Comparison of ENCODE assay signal across 13 mouse cellular contexts in genomic region chr14:97586962-97587361, GRCm38 (mm10).
DNase-seq lines count a peak whose midpoint lies in the region; ATAC-seq and TF ChIP-seq lines count a peak whose summit lies in the region.
"Had no signal": no experiment of that assay in that cellular context is flagged by ENCODE, and none has a peak within 500 bp of the region (broad histone marks: within the 10 kb centered on the region; RNA-seq: fewer than 3 reads in every experiment).

No protein-coding gene starts in this region.

- no peaks in the 10 kb centered on the region for H3K36me3 ChIP-seq in forebrain, embryonic 12.5 days (replicated peaks)
- no peaks in the 10 kb centered on the region for H3K36me3 ChIP-seq in forebrain, embryonic 16.5 days (ENCODE audit: control insufficient read depth, insufficient read depth)
- no peaks in the 10 kb centered on the region for H3K36me3 ChIP-seq in MEL (ENCODE audit: control insufficient read depth in 1 of 2, insufficient read depth in 2 of 2, low read length in 2 of 2)
- H3K36me3 ChIP-seq: stomach, embryonic 15.5 days had no signal

- no peaks in the 10 kb centered on the region for H3K79me2 ChIP-seq in MEL (ENCODE audit: control insufficient read depth, insufficient read depth, low read length, poor library complexity)

- TF ChIP-seq CTCF in MEL (IDR thresholded peaks at IDR 0.05 in 2 of 3, conservative IDR thresholded peaks at IDR 0.05 in 1 of 3; ENCODE audit: control insufficient read depth in 1 of 3, insufficient read depth in 1 of 3, low read depth in 2 of 3, low read length in 3 of 3, poor library complexity in 1 of 3, severe bottlenecking in 1 of 3) = peak in 2 of 3 experiments; percentile 19 to 34; a peak in 2 of 6 replicates

- 16% methylated on average over 4 of the region's 4 CpGs for WGBS in forebrain, embryonic 12.5 days
- 8% methylated on average over 4 of the region's 4 CpGs for WGBS in forebrain, embryonic 16.5 days

- no peak overlapping the region for H3K27ac ChIP-seq in forebrain, embryonic 12.5 days
- H3K27ac ChIP-seq in forebrain, embryonic 16.5 days (ENCODE audit: low read length) = no peak overlapping the region
- no peak overlapping the region for H3K27ac ChIP-seq in MEL (ENCODE audit: control insufficient read depth, low read depth, low read length)
- H3K27ac ChIP-seq: stomach, embryonic 15.5 days had no signal

- no peak overlapping the region for H3K4me3 ChIP-seq in forebrain, embryonic 12.5 days (replicated peaks)
- H3K4me3 ChIP-seq in forebrain, embryonic 16.5 days (replicated peaks; ENCODE audit: low read length) = no peak overlapping the region
- no peak overlapping the region for H3K4me3 ChIP-seq in MEL (ENCODE audit: control insufficient read depth in 1 of 2, insufficient read depth in 1 of 2, low read depth in 2 of 2, low read length in 2 of 2)
- H3K4me3 ChIP-seq: erythroblast, embryonic 14.5 days; megakaryocyte, embryonic 14.5 days; stomach, embryonic 15.5 days had no signal

- no peak overlapping the region for H3K9ac ChIP-seq in forebrain, embryonic 12.5 days
- no peak overlapping the region for H3K9ac ChIP-seq in forebrain, embryonic 16.5 days (replicated peaks; ENCODE audit: low read depth, low read length)
- H3K9ac ChIP-seq in MEL (ENCODE audit: control insufficient read depth, low read depth, low read length, poor library complexity, severe bottlenecking) = no peak overlapping the region
- H3K9ac ChIP-seq: stomach, embryonic 15.5 days had no signal

- H3K4me2 ChIP-seq in forebrain, embryonic 12.5 days = no peak overlapping the region
- H3K4me2 ChIP-seq in forebrain, embryonic 16.5 days (ENCODE audit: low read length) = no peak overlapping the region
- H3K4me2 ChIP-seq: stomach, embryonic 15.5 days had no signal

- TF ChIP-seq EP300 in MEL (IDR thresholded peaks at IDR 0.05; ENCODE audit: low read depth in 1 of 2, low read length in 2 of 2) = no peak

- peaks cover 5% of the 10 kb centered on the region; the same call in 1 of the 2 replicates for H3K27me3 ChIP-seq in forebrain, embryonic 12.5 days
- peaks cover 7% of the 10 kb centered on the region for H3K27me3 ChIP-seq in forebrain, embryonic 16.5 days (replicated peaks; ENCODE audit: control insufficient read depth, insufficient read depth, low read length)
- no peaks in the 10 kb centered on the region for H3K27me3 ChIP-seq in MEL (ENCODE audit: control insufficient read depth in 1 of 2, insufficient read depth in 2 of 2, low read length in 2 of 2)
- H3K27me3 ChIP-seq: megakaryocyte, embryonic 14.5 days; stomach, embryonic 15.5 days had no signal

- TF ChIP-seq RAD21 in MEL (IDR thresholded peaks at IDR 0.05; ENCODE audit: low read depth, low read length) = peak; percentile 52

- TF ChIP-seq POLR2A in MEL (IDR thresholded peaks at IDR 0.05; ENCODE audit: control insufficient read depth in 1 of 2, insufficient read depth in 1 of 2, low read depth in 1 of 2, low read length in 2 of 2, poor library complexity in 1 of 2) = no peak

- peak; percentile 21 for DNase-seq in MEL (ENCODE audit: low read depth, low spot score)
- DNase-seq in mesoderm, embryonic 11.5 days (ENCODE audit: low read depth, low spot score) = peak; percentile 37
- no peak for DNase-seq in right cerebral cortex, adult 18-20 months
- DNase-seq in adrenal gland, adult 2 months = no peak
- DNase-seq in layer of hippocampus, adult 11-12 months (ENCODE audit: low spot score) = no peak
- DNase-seq: B cell, adult 2 months; kidney, postnatal 14 days had no signal

- H3K9me3 ChIP-seq in forebrain, embryonic 12.5 days = no peaks in the 10 kb centered on the region
- H3K9me3 ChIP-seq in forebrain, embryonic 16.5 days (ENCODE audit: control insufficient read depth, low read length) = no peaks in the 10 kb centered on the region
- no peaks in the 10 kb centered on the region for H3K9me3 ChIP-seq in MEL (replicated peaks; ENCODE audit: insufficient read depth, low read length)
- H3K9me3 ChIP-seq: megakaryocyte, embryonic 14.5 days; stomach, embryonic 15.5 days had no signal

- H3K4me1 ChIP-seq in forebrain, embryonic 12.5 days = peaks cover 7% of the 10 kb centered on the region
- H3K4me1 ChIP-seq in forebrain, embryonic 16.5 days (replicated peaks; ENCODE audit: control insufficient read depth, insufficient read depth, low read length) = peaks cover 6% of the 10 kb centered on the region
- H3K4me1 ChIP-seq in MEL (ENCODE audit: control insufficient read depth in 1 of 2, insufficient read depth in 2 of 2, low read length in 2 of 2) = no peaks in the 10 kb centered on the region
- H3K4me1 ChIP-seq: megakaryocyte, embryonic 14.5 days; stomach, embryonic 15.5 days had no signal

- peak; percentile 72; the same call in 1 of the 2 replicates for ATAC-seq in forebrain, embryonic 12.5 days (ENCODE audit: low FRiP score)
- no peak for ATAC-seq in forebrain, embryonic 16.5 days
- peak; percentile 42; a peak in 3 of 4 replicates for ATAC-seq in hematopoietic stem cell, adult 5-6 weeks (replicated peaks in 1 of 2; ENCODE audit: insufficient read depth in 1 of 2, low FRiP score in 2 of 2, low TSS enrichment in 1 of 2, low read depth in 1 of 2, poor library complexity in 2 of 2, severe bottlenecking in 2 of 2)

TF ChIP-seq in MEL, 35 proteins besides CTCF, POLR2A, EP300 and RAD21:
- TF ChIP-seq ZC3H11A (IDR thresholded peaks at IDR 0.05; ENCODE audit: low read depth, low read length) = 0 out of 2 replicates have a peak, but pooled peaks have one; percentile 12
- no peak for TF ChIP-seq MXI1 (IDR thresholded peaks at IDR 0.05; ENCODE audit: low read depth, low read length)
- TF ChIP-seq SMC3 (IDR thresholded peaks at IDR 0.05; ENCODE audit: low read depth, low read length) = peak; percentile 47

Comparison
In these comparisons a context has a peak if more than half of its experiments do, and no peak if none do; other contexts are left out.
1. DNase-seq: peak in MEL (single experiment) and mesoderm, embryonic 11.5 days (single experiment); none in right cerebral cortex, adult 18-20 months (single experiment), adrenal gland, adult 2 months (single experiment) and layer of hippocampus, adult 11-12 months (single experiment).